Mouse (Mus musculus) ES-Bruce4 (cell line): ENCODE measurements around the gene Sirpb1a.

Source experiments
- CTCF ChIP-seq: IDR thresholded peaks from one replicate; pipeline ENCODE4 v1.8.1; 2011; ENCODE audit warnings: low read depth, low read length
- EP300 ChIP-seq: IDR thresholded peaks from 2 replicates; pipeline ENCODE4 v1.6.1; 2011; ENCODE audit warnings: low read depth, low read length; ENCODE audit not compliant: insufficient read depth
- POLR2A ChIP-seq: IDR thresholded peaks from one replicate; pipeline ENCODE4 v1.8.1; 2011; ENCODE audit warnings: low read length; ENCODE audit not compliant: insufficient read depth

DNA sequence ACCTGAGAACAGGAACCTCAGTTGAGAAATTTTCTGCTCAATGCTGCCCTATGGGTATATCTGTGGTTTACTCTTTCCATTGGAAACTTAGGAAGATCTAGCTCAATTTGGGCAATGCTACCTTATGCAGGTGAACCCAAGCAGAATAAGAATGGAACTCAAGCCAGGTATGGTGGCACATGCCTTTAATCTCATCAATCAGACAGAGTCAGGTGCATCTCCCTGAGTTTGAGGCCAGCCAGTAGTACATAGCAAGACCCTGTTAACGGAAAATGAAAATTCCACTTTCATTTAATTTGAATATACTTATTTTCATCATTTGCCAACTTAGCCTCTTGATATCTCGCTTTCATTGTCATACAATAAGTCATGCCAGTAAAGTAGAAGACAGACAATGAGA is 92.1 kb downstream of the Sirpb1a start:
- no peak for TF ChIP-seq CTCF
- TF ChIP-seq POLR2A, result no peak
- no peak for TF ChIP-seq EP300
